Mouse (Mus musculus) small intestine, adult 2 months (tissue): ENCODE measurements at regions not wholly inside any gene's neighbourhood (a gene's known extent, or its start where the extent isn't known, plus 50 kb on each side); places are given as distances from the start of the nearest gene placed in this dataset.

Source experiments
- CTCF ChIP-seq: fragments of 200-500 bp; IDR thresholded peaks from 2 replicates; pipeline ENCODE4 v1.5.1; 2012; ENCODE audit warnings: low read depth, mild to moderate bottlenecking, control low read depth, inconsistent platforms, low read length, moderate library complexity, mixed read lengths; ENCODE audit not compliant: insufficient replicate concordance, insufficient read length; ENCODE audit errors: extremely low read depth
- POLR2A ChIP-seq: fragments of 200-500 bp; IDR thresholded peaks from 2 replicates; pipeline ENCODE4 v1.6.1; 2012; ENCODE audit warnings: low read depth, mild to moderate bottlenecking, control low read depth, inconsistent platforms, low read length, moderate library complexity

GRCm38 (mm10) chr10:108060554-108060953 is 101.4 kb upstream of the Ppp1r12a start:
- no peak for TF ChIP-seq POLR2A
- TF ChIP-seq CTCF = no peak
